Mouse (Mus musculus) embryonic facial prominence, embryonic 14.5 days (tissue): Measurements from ENCODE around the gene Als2. TPM values are rescaled to one million over a fixed set of nuclear protein-coding genes. Genes with fewer than 3 reads are reported as not detected.

Source experiments
- ATAC-seq: fragments of 200-750 bp; cut with Nextera tagmentation; 2 replicates; pipeline ENCODE4 v1.8.0; 2017; ENCODE audit warnings: low read depth, moderate number of reproducible peaks, moderate TSS enrichment
- DNase-seq: peaks from one replicate; pipeline ENCODE4 v3.0.0-alpha.2; 2015; ENCODE audit warnings: low spot score
- H3K27ac ChIP-seq: fragments of 300-500 bp; sonication (generic); replicated peaks from 2 replicates; pipeline ENCODE4 v1.5.1; 2014; ENCODE audit warnings: low read depth, mild to moderate bottlenecking, low read length, moderate library complexity
- H3K27me3 ChIP-seq: fragments of 300-500 bp; sonication (generic); replicated peaks from 2 replicates; pipeline ENCODE4 v1.6.1; 2014; ENCODE audit warnings: low read length; ENCODE audit not compliant: control insufficient read depth, insufficient read depth
- H3K36me3 ChIP-seq: fragments of 300-500 bp; sonication (generic); 2 replicates; pipeline ENCODE4 v1.6.1; 2014; ENCODE audit warnings: low read length, mixed read lengths; ENCODE audit not compliant: control insufficient read depth, insufficient read depth
- H3K4me1 ChIP-seq: fragments of 300-500 bp; sonication (generic); 2 replicates; pipeline ENCODE4 v1.6.1; 2014; ENCODE audit warnings: antibody characterized with exemption, low read length; ENCODE audit not compliant: control insufficient read depth, insufficient read depth
- H3K4me2 ChIP-seq: fragments of 300-500 bp; sonication (generic); 2 replicates; pipeline ENCODE4 v1.6.1; 2014; ENCODE audit warnings: low read depth, mild to moderate bottlenecking, low read length, moderate library complexity, mixed read lengths
- H3K4me3 ChIP-seq: fragments of 300-500 bp; sonication (generic); 2 replicates; pipeline ENCODE4 v1.5.1; 2014; ENCODE audit warnings: low read depth, mild to moderate bottlenecking, low read length
- H3K9ac ChIP-seq: fragments of 300-500 bp; sonication (generic); 2 replicates; pipeline ENCODE4 v1.6.1; 2014; ENCODE audit warnings: low read depth, mild to moderate bottlenecking, low read length, moderate library complexity, mixed read lengths
- H3K9me3 ChIP-seq: fragments of 300-500 bp; sonication (generic); 2 replicates; pipeline ENCODE4 v1.6.1; 2016; ENCODE audit warnings: low read length; ENCODE audit not compliant: control insufficient read depth
- WGBS: fragments of 180-500 bp; shearing (Covaris S2); extraction: QIAGEN DNeasy Blood & Tissue Kit; methylation state at CpG from one replicate; pipeline ENCODE4 v1.1.7; 2014; 5-methylcytosine and 5-hydroxymethylcytosine counted together
- polyA plus RNA-seq: library from polyadenylated mRNA; unstranded; fragments of >200 nt; fragmentation: Nextera tagmentation; extraction: Ambion mirVana; gene quantifications from 2 replicates; pipeline ENCODE4 v1.2.1, GENCODE M21; 2014

Als2 gene
- polyA plus RNA-seq, 1 experiment from 2014 or later: 9.3 TPM

- H3K4me3 ChIP-seq: no peak overlapping the region
- DNase-seq: no peak
- 89% methylated on average over 7 of the region's 7 CpGs for WGBS
- H3K4me2 ChIP-seq: no peak overlapping the region
- H3K4me1 ChIP-seq: no peaks in the 10 kb centered on the region
- no peak overlapping the region for H3K9ac ChIP-seq
- 0 out of 2 replicates have a peak, but pooled peaks cover 9% of the 10 kb centered on the region for H3K36me3 ChIP-seq
- no peaks in the 10 kb centered on the region for H3K9me3 ChIP-seq
- no peaks in the 10 kb centered on the region for H3K27me3 ChIP-seq
- ATAC-seq: no peak
- H3K27ac ChIP-seq: no peak overlapping the region
These were observed 14.8 kb downstream of the Als2 start for GRCm38 (mm10) chr1:59222101-59222825.

- ATAC-seq (no peak), DNase-seq (no peak)
- Histone ChIP-seq H3K36me3 (0 out of 2 replicates have a peak, but pooled peaks cover 9% of the 10 kb centered on the region), H3K9me3 (no peaks in the 10 kb centered on the region), H3K9ac (no peak overlapping the region), H3K4me2 (no peak overlapping the region), H3K27ac (no peak overlapping the region), H3K4me3 (no peak overlapping the region), H3K4me1 (no peaks in the 10 kb centered on the region), H3K27me3 (no peaks in the 10 kb centered on the region)
- WGBS: 94% methylated on average over 2 of the region's 2 CpGs
These were observed 15.4 kb downstream of the Als2 start for GRCm38 (mm10) chr1:59221591-59221990.

- H3K4me2 ChIP-seq: no peak overlapping the region
- no peak overlapping the region for H3K9ac ChIP-seq
- H3K9me3 ChIP-seq: no peaks in the 10 kb centered on the region
- no peaks in the 10 kb centered on the region for H3K4me1 ChIP-seq
- H3K36me3 ChIP-seq: peaks cover 20% of the 10 kb centered on the region; the same call in 1 of the 2 replicates
- H3K27me3 ChIP-seq: no peaks in the 10 kb centered on the region
- no peak for DNase-seq
- H3K4me3 ChIP-seq: no peak overlapping the region
- 82% methylated on average over 3 of the region's 3 CpGs for WGBS
- H3K27ac ChIP-seq: no peak overlapping the region
- ATAC-seq: no peak
These were observed 16.7 kb downstream of the Als2 start for GRCm38 (mm10) chr1:59220371-59220770.

- H3K36me3 ChIP-seq: peaks cover 30% of the 10 kb centered on the region; the same call in 1 of the 2 replicates
- ATAC-seq: no peak
These were observed 21.6 kb downstream of the Als2 start for GRCm38 (mm10) chr1:59215446-59215845.

GRCm38 (mm10) chr1:59212951-59213350 is 24.1 kb downstream of the Als2 start:
- no peak for ATAC-seq
- H3K9ac ChIP-seq: no peak overlapping the region
- H3K4me1 ChIP-seq: no peaks in the 10 kb centered on the region
- no peak for DNase-seq
- no peak overlapping the region for H3K4me2 ChIP-seq
- H3K4me3 ChIP-seq: no peak overlapping the region
- no peak overlapping the region for H3K27ac ChIP-seq
- 43% methylated on average over 1 of the region's 1 CpGs for WGBS
- H3K36me3 ChIP-seq: peaks cover 43% of the 10 kb centered on the region
- no peaks in the 10 kb centered on the region for H3K9me3 ChIP-seq
- H3K27me3 ChIP-seq: no peaks in the 10 kb centered on the region

More at GRCm38 (mm10) chr1:59215446-59215845, 21.6 kb downstream of the Als2 start:
- H3K9ac ChIP-seq: no peak overlapping the region
- DNase-seq: no peak
- no peak overlapping the region for H3K4me2 ChIP-seq
- H3K9me3 ChIP-seq: no peaks in the 10 kb centered on the region
- no peaks in the 10 kb centered on the region for H3K4me1 ChIP-seq
- no peak overlapping the region for H3K4me3 ChIP-seq
- H3K27me3 ChIP-seq: no peaks in the 10 kb centered on the region
- 89% methylated on average over 11 of the region's 11 CpGs for WGBS
- H3K27ac ChIP-seq: no peak overlapping the region

- no peak overlapping the region for H3K4me2 ChIP-seq
- H3K27ac ChIP-seq: no peak overlapping the region
- peaks cover 40% of the 10 kb centered on the region for H3K36me3 ChIP-seq
- no peak overlapping the region for H3K4me3 ChIP-seq
- no peak overlapping the region for H3K9ac ChIP-seq
- DNase-seq (no peak), ATAC-seq (no peak)
- 78% methylated on average over 5 of the region's 5 CpGs for WGBS
- no peaks in the 10 kb centered on the region for H3K9me3 ChIP-seq
- H3K4me1 ChIP-seq: no peaks in the 10 kb centered on the region
- H3K27me3 ChIP-seq: no peaks in the 10 kb centered on the region
These were observed 24.8 kb downstream of the Als2 start for GRCm38 (mm10) chr1:59212076-59212779.

- DNase-seq (no peak), ATAC-seq (no peak)
- Histone ChIP-seq H3K4me1 (no peaks in the 10 kb centered on the region), H3K9me3 (no peaks in the 10 kb centered on the region), H3K36me3 (peaks cover 45% of the 10 kb centered on the region), H3K4me3 (no peak overlapping the region), H3K4me2 (no peak overlapping the region), H3K9ac (no peak overlapping the region), H3K27me3 (no peaks in the 10 kb centered on the region), H3K27ac (no peak overlapping the region)
- WGBS: 90% methylated on average over 4 of the region's 4 CpGs
These were observed 25.4 kb downstream of the Als2 start for GRCm38 (mm10) chr1:59211651-59212050.

- Histone ChIP-seq H3K36me3 (peaks cover 39% of the 10 kb centered on the region), H3K27me3 (no peaks in the 10 kb centered on the region), H3K4me3 (no peak overlapping the region), H3K4me2 (no peak overlapping the region), H3K4me1 (no peaks in the 10 kb centered on the region), H3K9ac (no peak overlapping the region), H3K9me3 (no peaks in the 10 kb centered on the region), H3K27ac (no peak overlapping the region)
- WGBS: 88% methylated on average over 1 of the region's 1 CpGs
- ATAC-seq (no peak), DNase-seq (no peak)
These were observed 28.7 kb downstream of the Als2 start for GRCm38 (mm10) chr1:59208331-59208730.
